Mouse (Mus musculus) heart, postnatal 25 days (tissue): ENCODE results near the gene Abhd14a. TPM values are rescaled to one million over a fixed set of nuclear protein-coding genes. Genes with fewer than 3 reads are reported as not detected.
A peak's percentile ranks its signal among the peaks of the same experiment; 100 is the strongest.

Source experiments
- DNase-seq: peaks from one replicate; pipeline ENCODE4 v3.0.0; 2022; ENCODE audit warnings: low spot score
- intact Hi-C: fragments of 180-260 bp; cut with DNase I; formaldehyde crosslinking; loops from one replicate; pipeline ENCODE4 v1.15.1; 2025
- total RNA-seq, 2 experiments: library from RNA; stranded (reverse); gene quantifications; 2 replicates each; pipeline ENCODE4 v1.2.3; 2021

Abhd14a gene
- total RNA-seq, 2 experiments from 2014 or later = 20.2 to 21.3 TPM

DNA sequence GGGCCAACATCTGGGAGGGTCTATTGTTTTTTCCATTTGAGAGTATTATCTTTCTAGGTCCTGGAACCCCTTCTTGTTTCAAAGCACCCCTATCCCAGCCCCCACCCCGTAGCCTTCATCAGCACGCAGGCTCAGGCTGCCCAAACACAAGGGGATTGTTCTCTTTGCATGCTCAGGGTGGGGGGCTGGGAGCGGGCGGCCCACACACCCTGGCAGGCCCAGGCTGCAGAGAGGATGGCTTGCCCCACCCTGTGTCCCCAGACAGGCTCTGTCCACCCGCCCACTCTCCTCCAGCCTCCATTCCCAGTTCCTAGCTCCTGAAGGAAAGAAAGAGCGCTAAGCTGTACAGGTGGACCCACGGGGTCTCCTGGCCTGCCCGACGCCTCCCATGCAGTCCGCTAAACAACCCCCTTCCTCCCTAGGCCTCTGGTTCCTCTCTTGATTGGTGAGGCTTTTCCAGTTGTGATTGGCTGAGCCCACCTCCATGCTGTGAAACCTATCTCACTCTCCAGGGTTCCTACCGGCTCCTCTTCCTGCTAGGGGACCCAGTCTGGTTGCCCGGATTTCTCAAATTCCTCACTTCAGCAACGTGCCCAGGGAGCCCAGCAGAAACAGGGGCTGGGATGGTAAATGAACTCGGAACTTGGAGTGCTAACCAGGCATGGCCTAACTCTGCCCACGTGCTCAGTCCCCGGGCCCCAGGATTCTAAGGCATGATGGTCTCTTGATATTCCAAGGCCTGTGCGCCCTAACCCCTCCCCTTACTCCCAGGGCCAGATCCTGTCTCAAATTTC lies 7.6 kb upstream of the Abhd14a start:
- intact Hi-C loops = no loop called here
- no peak for DNase-seq

DNA sequence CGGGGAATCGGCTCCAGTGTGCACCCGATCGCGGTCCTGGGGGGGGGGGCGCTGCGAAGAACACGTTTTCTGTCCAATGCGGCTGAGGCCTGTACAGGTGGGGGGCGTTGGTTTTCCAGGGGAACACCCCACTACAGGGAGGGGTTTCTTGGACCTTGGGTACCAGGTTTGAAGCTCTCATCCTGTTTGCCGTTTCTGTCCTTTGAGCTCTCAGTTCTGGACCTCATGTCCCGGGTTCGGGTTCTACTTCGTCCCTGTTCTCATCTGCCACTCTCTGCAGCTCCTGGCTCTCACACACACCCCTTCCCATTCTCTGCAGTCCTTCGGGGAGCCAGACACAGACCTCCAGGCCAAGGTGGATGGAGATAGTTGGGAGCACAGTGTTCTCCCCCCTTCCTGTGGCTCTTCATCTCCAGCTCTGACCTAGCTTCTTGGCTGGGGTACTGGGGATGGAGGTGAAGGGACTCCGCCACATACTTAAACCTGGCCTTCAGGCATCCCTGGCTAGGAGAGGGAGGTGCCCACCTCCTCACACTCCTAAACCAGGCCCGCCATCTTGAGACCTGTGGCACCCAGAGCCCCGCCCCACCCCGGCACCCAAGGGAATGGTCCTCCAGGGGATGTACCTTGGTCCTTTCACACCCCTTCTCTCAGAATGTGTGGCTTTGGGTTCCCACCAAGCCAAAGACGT lies 6.7 kb upstream of the Abhd14a start:
- DNase-seq = no peak
- intact Hi-C loops = no loop called here

DNA sequence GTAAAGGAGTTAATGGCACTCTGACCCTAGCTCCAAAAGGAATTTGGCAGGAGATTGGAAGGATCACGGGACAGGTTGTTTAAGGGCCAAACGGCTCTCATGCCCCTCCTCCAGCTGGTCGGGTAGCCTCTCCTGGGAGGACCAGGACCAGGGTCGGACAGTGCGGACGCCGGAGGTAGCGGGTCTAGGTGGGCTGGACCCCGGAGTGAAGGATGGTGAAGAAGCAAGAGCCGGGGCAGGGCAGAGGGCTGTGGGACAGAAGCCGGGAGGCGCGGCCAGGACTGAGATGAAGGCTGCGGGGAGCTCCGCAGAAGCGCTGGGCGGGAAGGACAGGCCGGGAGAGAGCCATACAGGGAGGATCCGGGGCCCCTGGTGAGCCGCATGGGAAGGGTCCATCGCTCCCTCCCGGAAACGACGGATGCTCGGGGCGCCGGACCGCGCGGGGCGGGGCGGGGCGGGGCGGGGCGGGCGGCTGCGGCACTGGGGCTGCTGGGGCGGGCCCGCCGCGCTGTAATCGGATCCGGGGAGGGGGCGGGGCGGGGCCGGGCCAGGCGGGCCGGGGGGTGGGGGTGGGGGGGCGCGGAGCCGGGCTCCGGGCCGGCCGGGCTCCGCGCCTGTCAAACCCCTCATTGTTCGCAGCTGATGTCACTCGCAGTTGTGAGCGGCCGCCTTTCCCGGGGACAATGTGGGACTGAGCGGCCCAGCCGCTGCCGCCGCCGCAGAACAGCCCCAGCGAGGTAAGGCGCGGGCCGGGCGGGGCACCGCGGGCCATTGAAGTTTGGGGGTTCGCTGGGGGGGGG lies 6.0 kb upstream of the Abhd14a start, which contains the start of gene Pcbp4:
TSS of gene Pcbp4 (plus strand) at position 21 of the 800 bp plus-strand sequence.
- intact Hi-C loops = no loop called here
- no peak for DNase-seq

DNA sequence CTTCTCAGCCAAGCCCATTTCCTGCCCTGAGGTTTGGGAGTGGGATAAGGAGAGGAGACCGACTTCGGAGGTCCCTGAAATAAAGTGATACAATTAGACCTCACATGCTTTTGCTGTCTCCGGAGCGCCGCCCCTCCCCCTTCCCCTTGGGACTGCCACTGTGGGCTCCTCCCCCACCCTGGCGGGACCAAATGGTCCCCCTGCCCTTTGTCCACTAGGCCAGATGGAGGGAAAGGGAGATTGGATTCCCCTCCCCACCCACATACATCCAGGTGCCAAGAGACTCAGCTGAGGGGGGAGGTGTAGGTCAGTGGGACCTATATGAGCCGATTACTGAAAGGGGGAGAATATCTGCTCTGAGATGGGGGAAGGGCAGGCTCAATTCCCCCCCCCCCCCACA lies 5.3 kb upstream of the Abhd14a start:
- intact Hi-C loops = no loop called here

DNA sequence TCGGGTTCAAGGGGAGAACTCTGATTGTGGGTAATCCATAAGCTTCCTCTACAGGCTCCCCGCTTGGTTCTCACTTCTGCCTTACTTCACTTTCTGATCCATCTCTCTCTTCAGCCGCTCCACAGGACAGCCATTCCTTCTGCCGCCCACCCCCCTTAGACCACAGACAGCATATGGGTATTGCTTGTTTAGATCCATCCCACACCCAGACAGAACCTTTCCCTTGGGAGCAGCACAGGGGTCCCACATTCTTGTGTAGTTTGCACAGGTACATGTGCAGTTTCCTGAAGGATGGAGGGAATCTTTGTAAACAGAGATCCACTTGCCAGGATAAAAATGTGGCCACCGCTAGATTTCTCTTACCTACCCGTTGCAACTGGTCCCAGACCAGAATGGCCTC lies 4.9 kb upstream of the Abhd14a start:
- DNase-seq = no peak
- intact Hi-C loops = no loop called here

More for the DNA sequence above, 5.3 kb upstream of the Abhd14a start:
- DNase-seq = no peak

DNA sequence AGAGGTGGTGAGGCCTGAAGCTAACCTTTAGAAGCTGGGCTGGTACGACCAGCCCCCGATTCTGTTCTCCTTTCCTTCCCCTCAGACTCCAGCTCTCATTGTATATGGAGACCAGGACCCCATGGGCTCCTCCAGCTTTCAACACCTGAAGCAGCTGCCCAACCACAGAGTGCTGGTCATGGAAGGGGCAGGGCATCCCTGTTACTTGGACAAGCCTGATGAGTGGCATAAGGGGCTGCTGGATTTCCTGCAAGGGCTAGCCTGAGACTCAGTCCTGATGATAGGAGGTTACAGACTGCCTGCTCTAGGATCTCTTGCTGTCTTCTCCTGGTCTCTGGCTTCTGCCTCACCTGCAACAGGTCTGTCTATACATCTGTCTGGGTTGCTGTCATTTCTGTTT lies 4.4 kb upstream of the Abhd14a start:
- DNase-seq = no peak
- intact Hi-C loops = no loop called here

DNA sequence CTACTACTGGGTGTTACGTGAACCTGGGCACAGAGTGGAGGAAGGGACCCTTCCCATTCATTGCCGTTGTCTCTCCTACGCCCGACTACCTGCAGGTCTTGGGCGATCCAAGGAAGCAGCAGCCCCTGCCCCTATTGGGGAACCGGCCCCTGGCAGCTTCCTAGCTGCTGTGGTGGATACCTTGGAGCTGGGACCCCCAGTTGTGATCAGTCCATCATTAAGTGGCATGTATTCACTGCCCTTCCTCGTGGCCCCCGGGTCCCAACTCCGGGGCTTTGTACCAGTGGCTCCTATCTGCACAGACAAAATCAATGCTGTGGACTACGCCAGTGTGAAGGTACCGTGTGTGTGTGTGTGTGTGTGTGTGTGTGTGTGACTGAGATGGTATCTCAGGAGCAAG lies 3.8 kb upstream of the Abhd14a start:
- intact Hi-C loops = no loop called here
- DNase-seq = no peak

DNA sequence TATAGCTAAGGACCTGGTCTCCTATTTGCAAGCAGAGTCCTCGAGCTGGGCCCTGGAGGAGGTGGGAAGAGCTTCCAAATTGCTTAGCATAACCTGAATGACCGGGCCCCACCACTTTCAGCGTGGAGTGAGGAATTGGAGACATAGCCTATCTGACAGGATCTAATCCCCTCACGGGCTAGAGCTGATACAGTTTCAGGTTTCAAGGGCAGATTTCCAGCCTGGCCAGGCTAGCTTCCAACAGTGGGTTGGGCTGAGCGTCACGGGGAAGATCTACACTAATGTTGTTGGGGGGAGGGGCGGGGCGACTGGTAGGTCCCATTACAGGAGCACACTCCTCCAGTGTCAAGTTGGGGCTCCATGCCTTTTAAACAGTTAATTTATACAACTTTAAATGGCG lies 3.2 kb upstream of the Abhd14a start:
- intact Hi-C loops = no loop called here
- no peak for DNase-seq

DNA sequence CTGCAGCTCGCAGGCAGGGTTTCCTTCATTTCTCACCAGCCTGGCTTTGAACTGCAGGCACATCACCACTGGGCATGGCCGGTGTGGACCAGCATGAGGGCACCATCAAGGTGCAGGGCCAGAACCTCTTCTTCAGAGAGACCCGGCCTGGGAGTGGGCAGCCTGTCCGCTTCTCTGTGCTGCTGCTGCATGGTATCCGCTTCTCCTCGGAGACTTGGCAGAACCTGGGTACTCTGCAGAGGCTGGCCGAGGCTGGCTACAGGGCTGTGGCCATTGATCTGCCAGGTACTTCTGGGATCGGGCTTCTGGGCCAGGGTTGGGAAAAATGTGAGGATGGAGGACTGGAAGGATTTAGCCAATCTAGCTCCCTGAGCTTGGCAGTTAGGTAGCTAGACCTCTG lies 2.5 kb upstream of the Abhd14a start:
- DNase-seq = no peak
- intact Hi-C loops = loop anchor here (10.0 kb wide), 1 partner anchor 1055 kb away; the partner anchor contains the start of genes Aste1 and Nek11

DNA sequence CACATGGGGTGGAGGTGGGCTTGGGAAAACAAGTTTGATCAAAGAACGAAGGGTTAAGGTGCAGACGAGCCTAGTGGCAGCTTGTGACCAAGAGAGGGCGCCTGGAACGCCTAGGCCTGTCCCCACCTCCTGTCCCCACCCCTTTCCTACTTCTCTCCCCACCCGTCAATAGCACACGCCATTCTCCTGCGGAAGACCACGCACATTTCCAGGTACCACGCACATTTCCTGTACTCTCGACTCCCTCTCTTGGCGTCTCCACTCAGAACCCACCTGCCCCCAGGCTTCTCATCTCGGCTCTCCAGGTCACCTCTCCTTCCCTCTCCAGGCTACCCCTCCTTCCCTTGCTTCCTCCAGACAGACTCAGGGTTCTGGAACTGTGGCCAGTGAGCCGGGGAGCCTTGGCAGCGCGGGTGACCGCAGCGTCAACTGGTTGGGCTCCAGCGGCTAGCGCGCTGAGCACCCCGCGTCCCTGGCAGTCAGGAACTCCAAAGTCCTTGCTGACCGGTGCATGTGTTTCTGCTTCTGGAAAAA lies 1.1 kb upstream of the Abhd14a start:
- DNase-seq = peak; percentile 75
- intact Hi-C loops = loop anchor here (1.0 to 10.0 kb wide), 2 partner anchors 27 to 1054 kb away; partner anchors contain the start of genes Aste1, Nek11 and Rrp9

DNA sequence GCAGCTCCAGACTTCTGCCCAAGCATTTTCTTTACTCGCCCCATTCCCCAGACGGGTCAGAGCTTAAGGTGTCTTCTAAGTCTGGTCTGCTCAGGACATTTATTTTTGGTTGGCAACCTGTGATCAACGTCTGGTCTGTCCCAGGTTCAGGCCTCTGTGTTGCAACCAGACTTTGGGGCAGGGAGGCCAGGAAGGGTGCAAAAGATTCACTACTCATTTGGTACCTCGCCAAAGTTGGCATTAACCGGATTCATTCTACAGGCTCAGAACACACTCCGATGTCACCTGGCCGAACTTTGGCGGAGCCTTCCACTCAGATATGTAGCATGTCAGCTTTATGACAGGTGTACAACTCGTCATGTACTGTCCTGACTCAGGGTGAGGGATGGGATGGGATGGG lies 473 bp upstream of the Abhd14a start:
- no peak for DNase-seq
- intact Hi-C loops = loop anchor here (1.0 to 10.0 kb wide), 2 partner anchors 27 to 1053 kb away; partner anchors contain the start of genes Aste1, Nek11 and Rrp9

DNA sequence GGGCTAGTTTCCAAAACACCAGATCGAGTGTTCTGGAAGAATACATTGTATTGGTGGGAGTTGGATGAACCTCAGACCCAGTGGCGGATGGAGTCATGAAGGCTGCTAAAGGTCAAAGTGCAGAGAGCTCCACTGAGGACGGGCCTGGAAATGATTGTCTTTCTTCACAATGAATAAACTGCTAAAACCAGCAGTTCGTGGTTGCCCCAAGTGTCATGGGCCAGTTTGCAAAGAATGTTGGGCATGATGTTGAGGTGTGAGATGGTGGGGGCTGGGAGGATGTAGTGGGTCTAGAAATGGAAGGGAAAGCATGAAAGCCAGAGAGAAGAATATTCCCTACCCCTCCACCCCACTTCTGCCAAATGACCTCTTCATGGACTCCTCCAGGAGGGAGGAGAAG lies 2.6 kb downstream of the Abhd14a start:
- intact Hi-C loops = loop anchor here (10.0 kb wide), 1 partner anchor 1050 kb away; the partner anchor contains the start of genes Aste1 and Nek11
- DNase-seq = no peak

DNA sequence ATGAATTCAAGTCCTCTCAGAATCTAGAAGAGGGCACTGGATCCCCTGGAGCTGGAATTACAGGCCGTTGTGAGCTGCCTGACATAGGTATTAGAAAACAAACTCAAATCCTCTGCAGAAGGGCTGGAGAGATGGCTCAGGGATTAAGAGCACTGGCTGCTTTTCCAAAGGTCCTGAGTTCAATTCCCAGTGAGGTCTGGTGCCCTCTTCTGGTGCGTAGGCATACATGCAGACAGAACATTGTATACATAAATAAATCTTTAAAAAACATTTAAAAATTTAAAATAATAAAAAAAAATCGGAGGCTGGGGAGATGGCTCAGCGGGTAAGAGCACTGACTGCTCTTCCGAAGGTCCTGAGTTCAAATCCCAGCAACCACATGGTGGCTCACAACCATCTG lies 4.8 kb downstream of the Abhd14a start:
- DNase-seq = no peak
- intact Hi-C loops = loop anchor here (10.0 kb wide), 1 partner anchor 1048 kb away; the partner anchor contains the start of genes Aste1 and Nek11

DNA sequence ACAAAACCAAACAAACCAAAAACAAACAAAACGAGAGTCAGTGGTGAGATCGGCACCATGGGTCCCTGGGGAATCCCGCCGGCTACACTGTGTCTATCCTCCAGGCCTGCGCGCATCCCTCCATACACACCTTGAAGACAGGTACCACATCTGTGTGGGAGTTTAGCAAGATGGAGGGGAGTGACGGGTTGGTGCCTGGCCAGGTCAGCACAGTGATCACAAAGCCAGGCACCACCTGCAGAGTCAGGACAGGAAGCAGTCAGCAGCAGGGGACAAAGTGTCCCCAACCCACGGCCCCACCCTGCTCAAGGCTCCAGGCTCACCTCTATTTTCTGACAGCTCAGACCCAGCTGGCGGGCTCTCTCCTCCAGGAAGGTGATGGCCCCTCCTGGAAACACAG lies 10.9 kb downstream of the Abhd14a start:
- DNase-seq = no peak
- intact Hi-C loops = loop anchor here (10.0 kb wide), 1 partner anchor 262 kb away; the partner anchor contains the start of gene Wdr82

DNA sequence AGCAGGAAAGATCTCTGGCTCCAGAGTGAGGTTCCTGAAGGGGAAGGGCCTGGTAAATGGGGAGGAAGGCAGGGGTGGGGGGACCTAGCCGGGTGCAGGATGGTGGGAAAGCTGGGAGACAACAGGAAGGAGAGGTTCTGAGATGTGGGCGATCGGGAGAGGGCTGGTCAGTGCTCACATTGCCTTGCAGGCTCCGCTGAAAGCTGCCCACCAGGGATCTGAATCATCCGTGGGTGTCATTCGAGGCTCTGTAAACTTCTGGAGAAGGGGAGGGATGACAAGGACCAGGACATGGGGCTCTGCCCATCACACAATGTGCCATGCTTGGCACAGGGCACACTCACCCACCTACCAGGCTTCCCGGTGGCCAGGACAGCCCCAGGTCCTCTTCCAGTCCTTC lies 14.1 kb downstream of the Abhd14a start:
- no peak for DNase-seq
- intact Hi-C loops = loop anchor here (10.0 kb wide), 1 partner anchor 259 kb away; the partner anchor contains the start of gene Wdr82

DNA sequence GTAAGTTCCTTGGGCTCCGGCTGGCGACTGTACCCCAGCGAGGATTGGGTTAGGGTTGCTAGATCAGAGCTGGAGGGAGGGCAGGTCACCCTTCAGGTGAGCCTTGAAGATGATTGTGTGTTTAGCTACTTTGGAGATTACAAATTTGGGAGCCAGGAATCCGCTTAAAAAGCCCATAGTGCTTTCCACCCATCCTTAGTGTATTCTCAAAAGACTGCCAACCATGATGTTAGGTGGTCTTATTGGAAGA lies 17.5 kb downstream of the Abhd14a start:
- DNase-seq = no peak
- intact Hi-C loops = loop anchor here (10.0 kb wide), 1 partner anchor 255 kb away; the partner anchor contains the start of gene Wdr82

DNA sequence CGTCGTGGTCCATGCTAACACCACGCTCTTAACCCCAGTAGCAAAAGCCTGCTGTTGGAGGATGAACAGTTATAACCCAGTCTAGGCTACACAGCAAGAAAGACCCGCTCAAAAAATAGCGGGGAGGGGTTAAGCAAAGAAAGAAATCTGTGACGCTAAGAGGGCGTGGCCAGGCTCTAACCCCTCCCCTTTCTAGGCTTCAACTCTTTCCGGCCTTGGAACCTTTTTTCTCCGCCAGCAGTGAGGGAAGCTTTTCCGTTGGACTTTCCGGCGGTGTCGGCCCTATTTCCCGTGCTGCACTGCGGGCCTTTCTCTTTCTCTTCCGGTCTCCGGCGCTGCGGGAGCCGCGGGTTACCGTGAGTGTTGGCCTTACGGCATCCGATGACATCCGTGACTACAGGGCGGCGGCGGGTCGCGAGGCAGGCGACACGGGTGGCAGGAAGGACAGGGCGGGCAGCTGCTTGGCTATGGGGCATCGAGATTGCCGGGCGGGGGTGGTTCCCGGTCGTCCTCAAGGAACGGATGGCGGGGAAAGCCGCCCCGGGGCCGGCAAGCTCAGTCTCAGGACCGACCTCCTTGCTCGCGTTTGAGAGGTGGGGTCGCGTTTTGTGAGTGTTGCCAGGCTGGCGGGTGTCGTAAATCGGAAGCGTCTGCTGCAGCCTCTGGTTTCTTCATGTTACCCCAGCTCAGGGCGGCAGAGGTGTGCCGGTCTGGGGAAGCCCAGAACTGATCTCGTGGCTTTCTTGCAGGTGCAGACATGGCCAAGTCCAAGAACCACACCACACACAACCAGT lies 18.1 kb downstream of the Abhd14a start, which contains the start of gene Rpl29:
TSS of gene Rpl29 (plus strand) at position 234 of the 794 bp plus-strand sequence.
- intact Hi-C loops = loop anchor here (2.0 to 10.0 kb wide), 2 partner anchors 47 to 255 kb away; partner anchors contain the start of genes Parp3 and Wdr82
- DNase-seq = peak; percentile 89

DNA sequence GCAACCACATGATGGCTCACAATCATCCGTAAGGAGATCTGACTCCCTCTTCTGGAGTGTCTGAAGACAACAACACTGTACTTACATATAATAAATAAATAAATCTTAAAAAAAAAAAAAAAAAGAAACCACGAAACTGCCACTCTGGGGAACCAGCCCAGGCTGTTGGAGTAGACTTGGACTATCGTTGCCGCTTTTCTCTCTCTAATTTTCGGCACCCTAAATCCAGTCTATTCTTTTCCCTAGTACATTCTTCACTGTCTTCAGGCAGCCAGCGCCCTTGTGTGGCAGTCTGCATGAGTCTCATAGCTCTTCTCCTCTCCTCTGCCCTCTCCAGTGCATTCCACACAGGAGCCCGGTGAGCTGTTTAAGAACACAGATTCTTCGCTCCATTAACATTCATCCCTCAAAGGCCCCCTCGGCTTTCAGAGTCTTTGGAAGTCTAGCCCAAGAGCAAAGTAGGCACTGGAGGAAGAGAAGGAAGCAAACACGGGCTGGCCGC lies 18.7 kb downstream of the Abhd14a start:
- DNase-seq = no peak
- intact Hi-C loops = loop anchor here (2.0 kb wide), 1 partner anchor 48 kb away; the partner anchor contains the start of gene Parp3

DNA sequence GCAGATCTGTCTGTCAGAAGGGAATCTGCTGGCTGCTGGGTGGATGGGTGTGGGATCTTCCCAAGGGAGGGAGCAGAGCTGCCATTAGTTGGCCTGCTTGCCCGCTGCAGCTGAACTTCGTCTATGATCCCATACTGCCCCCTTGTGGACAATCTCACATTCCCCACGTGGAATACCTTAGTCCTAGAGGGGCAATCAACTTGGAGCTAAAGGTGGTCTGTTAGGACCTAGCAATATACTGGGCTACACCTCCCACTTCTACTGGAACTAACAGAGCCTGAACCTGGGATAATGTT lies 25.7 kb downstream of the Abhd14a start:
- intact Hi-C loops = loop anchor here (1.0 kb wide), 3 partner anchors 71 to 133 kb away; no protein-coding TSS in a partner anchor
- peak; percentile 72 for DNase-seq
